Mouse (Mus musculus) forebrain, embryonic 14.5 days (tissue): ENCODE results near the gene Rps10. TPM values are rescaled to one million over a fixed set of nuclear protein-coding genes. Genes with fewer than 3 reads are reported as not detected.

Experiments
- ATAC-seq: fragments of 200-750 bp; cut with Nextera tagmentation; 2 replicates; pipeline ENCODE4 v1.8.0; 2017; ENCODE audit warnings: mild to moderate bottlenecking, moderate library complexity
- DNase-seq: peaks from one replicate; pipeline ENCODE4 v3.0.0-alpha.2; 2015; ENCODE audit warnings: low spot score
- H3K27ac ChIP-seq: fragments of 300-500 bp; sonication (generic); 2 replicates; pipeline ENCODE4 v1.5.1; 2014; ENCODE audit warnings: low read depth, mild to moderate bottlenecking, control low read depth, low read length, moderate library complexity
- H3K27me3 ChIP-seq: fragments of 300-500 bp; sonication (generic); replicated peaks from 2 replicates; pipeline ENCODE4 v1.6.1; 2014; ENCODE audit warnings: low read length, control low read depth, mixed read lengths; ENCODE audit not compliant: control insufficient read depth, insufficient read depth
- H3K36me3 ChIP-seq: fragments of 300-500 bp; sonication (generic); 2 replicates; pipeline ENCODE4 v1.6.1; 2014; ENCODE audit warnings: low read length, control low read depth; ENCODE audit not compliant: control insufficient read depth, insufficient read depth
- H3K4me1 ChIP-seq: fragments of 300-500 bp; sonication (generic); 2 replicates; pipeline ENCODE4 v1.6.1; 2014; ENCODE audit warnings: antibody characterized with exemption, low read length, control low read depth; ENCODE audit not compliant: control insufficient read depth, insufficient read depth
- H3K4me2 ChIP-seq: fragments of 300-500 bp; sonication (generic); 2 replicates; pipeline ENCODE4 v1.6.1; 2014; ENCODE audit warnings: mild to moderate bottlenecking, control low read depth, low read length
- H3K4me3 ChIP-seq: fragments of 300-500 bp; sonication (generic); 2 replicates; pipeline ENCODE4 v1.5.1; 2014; ENCODE audit warnings: low read depth, low read length, control low read depth
- H3K9ac ChIP-seq: fragments of 300-500 bp; sonication (generic); 2 replicates; pipeline ENCODE4 v1.6.1; 2014; ENCODE audit warnings: mild to moderate bottlenecking, low read length, control low read depth, moderate library complexity
- H3K9me3 ChIP-seq: fragments of 300-500 bp; sonication (generic); replicated peaks from 2 replicates; pipeline ENCODE4 v1.6.1; 2016; ENCODE audit warnings: low read length, control low read depth, mixed read lengths; ENCODE audit not compliant: control insufficient read depth
- WGBS: fragments of 180-500 bp; shearing (Covaris S2); extraction: QIAGEN DNeasy Blood & Tissue Kit; methylation state at CpG from one replicate; pipeline ENCODE4 v1.1.7; 2014; 5-methylcytosine and 5-hydroxymethylcytosine counted together
- polyA plus RNA-seq: library from polyadenylated mRNA; unstranded; fragments of >200 nt; fragmentation: Nextera tagmentation; extraction: Ambion mirVana; gene quantifications from 2 replicates; pipeline ENCODE4 v1.2.1, GENCODE M21; 2014

Gene Rps10
- polyA plus RNA-seq, 1 experiment from 2014 or later: 789 TPM

DNA sequence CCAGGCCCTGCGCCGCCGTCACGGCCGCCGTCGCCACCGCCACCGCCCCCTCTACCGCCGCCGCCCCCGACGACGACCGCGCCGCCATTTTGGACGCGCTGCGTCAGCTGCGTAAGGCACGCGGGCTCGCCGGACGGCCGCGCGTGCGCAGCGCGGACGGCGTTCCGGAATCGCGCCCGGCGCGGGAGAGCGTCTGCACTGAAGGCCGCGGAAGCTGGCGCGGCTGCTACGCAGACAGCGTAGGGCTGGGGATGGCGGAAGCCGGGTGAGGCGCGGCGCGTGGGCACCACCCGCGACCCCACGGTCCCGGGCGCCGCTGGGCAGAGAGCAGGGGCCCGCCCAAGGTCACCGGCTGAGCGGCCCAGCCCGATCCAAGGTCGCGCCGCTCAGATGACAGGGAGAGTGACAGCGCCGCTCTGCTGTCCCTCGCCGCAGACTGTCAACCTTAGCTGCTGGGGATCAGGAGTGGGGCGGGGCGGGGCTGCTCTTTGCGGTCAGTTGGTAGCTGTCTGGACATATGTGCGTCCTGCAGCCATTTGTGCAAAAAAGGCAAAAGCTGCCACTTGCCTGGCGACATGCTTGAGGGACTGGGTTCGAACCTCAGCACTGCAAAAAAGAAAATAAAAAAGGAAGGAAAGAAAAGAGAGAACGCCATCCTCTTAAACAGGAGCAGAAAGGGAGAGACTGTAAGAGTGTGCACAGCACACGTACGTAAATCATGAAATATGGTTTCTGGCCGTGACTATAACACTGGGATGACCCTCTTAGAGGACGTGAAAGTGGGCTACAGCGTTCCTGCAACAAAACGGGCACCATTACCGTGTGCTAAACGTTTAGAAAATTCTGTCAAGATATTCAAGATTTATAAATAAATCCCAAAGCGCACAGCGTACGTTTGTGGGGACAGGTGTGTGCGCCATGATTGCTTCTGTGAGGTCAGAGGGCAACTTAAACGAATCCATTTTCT, 12.8 kb downstream of the Rps10 start, which contains the start of gene Nudt3:
Gene Nudt3, minus strand, starts transcription at position 136 of the 967 bp plus-strand sequence.
- peaks cover 12% of the 10 kb centered on the region; the same call in 1 of the 2 replicates for H3K36me3 ChIP-seq
- H3K9me3 ChIP-seq: no peaks in the 10 kb centered on the region
- 10% methylated on average over 81 of the region's 91 CpGs for WGBS
- peak; percentile 96 for DNase-seq
- H3K4me1 ChIP-seq: peaks cover 23% of the 10 kb centered on the region
- peak; percentile 90 for ATAC-seq
- no peaks in the 10 kb centered on the region for H3K27me3 ChIP-seq
- peak within 1 kb of the TSS; percentile 99 for H3K4me3 ChIP-seq
- peak within 1 kb of the TSS; percentile 99 for H3K27ac ChIP-seq
- peak within 1 kb of the TSS; percentile 99 for H3K9ac ChIP-seq
- peak within 1 kb of the TSS; percentile 93 for H3K4me2 ChIP-seq

GRCm38 (mm10) chr17:27622611-27623359, 13.7 kb downstream of the Rps10 start:
- Histone ChIP-seq H3K4me3 (peak overlapping the region; percentile 99), H3K4me1 (peaks cover 23% of the 10 kb centered on the region), H3K27me3 (no peaks in the 10 kb centered on the region), H3K27ac (peak overlapping the region; percentile 99), H3K4me2 (peak overlapping the region; percentile 93), H3K9ac (peak overlapping the region; percentile 99), H3K9me3 (no peaks in the 10 kb centered on the region), H3K36me3 (peaks cover 12% of the 10 kb centered on the region)
- ATAC-seq: peak; percentile 57
- peak; percentile 70 for DNase-seq
- WGBS: under 1% methylated on average over 74 of the region's 80 CpGs

DNA sequence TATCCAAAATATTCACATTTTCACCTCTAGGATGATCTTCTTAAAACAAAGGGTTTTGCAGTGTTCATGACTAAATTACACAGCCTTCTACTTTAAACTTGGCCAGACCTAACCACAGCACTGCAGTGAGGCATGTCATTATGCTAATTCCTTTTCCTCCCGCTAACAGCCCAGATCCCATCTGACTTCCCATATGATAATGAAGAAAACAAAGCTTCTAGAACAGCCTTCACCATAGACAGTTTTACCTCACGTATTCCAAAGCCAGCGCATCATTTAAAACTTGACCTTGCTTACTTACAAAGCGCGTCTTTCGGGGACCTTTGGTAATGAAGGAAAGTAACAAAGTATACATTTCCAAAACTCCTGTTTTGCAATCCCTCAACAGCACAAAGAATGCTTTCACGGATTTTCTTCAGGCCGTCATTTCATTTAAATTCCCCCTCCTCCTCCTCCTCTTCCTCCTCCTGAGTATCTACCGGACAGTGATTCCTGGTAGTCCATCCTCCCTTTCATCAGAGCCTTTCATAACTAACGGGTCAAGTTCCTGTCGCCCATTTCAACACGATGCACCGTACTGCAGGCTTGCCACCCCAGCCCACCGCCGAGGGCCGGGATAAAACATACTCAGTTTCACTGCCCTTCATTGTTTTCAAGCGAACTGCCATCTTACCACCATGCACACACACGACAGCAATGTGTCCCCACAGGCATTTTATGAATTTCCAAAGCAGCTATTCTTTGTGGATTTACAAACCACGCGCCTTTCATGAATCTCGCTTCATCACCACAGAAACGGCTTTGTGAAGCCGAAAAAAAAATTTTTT, 14.6 kb downstream of the Rps10 start:
- peak overlapping the region; percentile 99 for H3K4me3 ChIP-seq
- ATAC-seq (peak; percentile 62), DNase-seq (peak; percentile 80)
- H3K27me3 ChIP-seq: no peaks in the 10 kb centered on the region
- peak overlapping the region; percentile 99 for H3K9ac ChIP-seq
- H3K4me1 ChIP-seq: peaks cover 23% of the 10 kb centered on the region
- H3K36me3 ChIP-seq: peaks cover 14% of the 10 kb centered on the region
- no peaks in the 10 kb centered on the region for H3K9me3 ChIP-seq
- peak overlapping the region; percentile 99 for H3K27ac ChIP-seq
- 1% methylated on average over 23 of the region's 23 CpGs for WGBS
- peak overlapping the region; percentile 93 for H3K4me2 ChIP-seq

DNA sequence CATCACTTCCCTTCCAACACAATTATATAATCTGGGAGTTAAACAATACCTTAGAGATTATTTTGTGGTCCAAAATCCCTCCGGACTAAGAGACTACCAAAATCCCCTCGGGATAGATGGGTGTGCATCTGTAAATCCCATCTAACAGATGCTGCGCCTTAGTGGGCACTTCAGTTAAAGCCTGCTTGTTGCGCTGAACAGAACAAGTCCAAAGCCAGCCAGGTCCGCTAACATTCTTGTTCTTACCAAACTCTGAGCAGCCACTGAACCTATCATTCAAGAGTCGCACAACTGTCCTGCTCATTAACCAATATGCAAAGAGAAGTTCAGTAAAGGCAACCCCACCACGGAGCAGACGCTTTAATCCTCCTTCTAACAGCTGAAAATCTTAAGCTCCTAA, 15.3 kb downstream of the Rps10 start:
- Histone ChIP-seq H3K36me3 (peaks cover 14% of the 10 kb centered on the region), H3K4me2 (peak overlapping the region; percentile 93), H3K9ac (peak overlapping the region; percentile 99), H3K27me3 (no peaks in the 10 kb centered on the region), H3K27ac (0 out of 2 replicates have a peak overlapping the region, but pooled peaks have one; percentile 27), H3K4me1 (peaks cover 21% of the 10 kb centered on the region), H3K4me3 (peak overlapping the region; percentile 99), H3K9me3 (no peaks in the 10 kb centered on the region)
- DNase-seq (peak; percentile 24), ATAC-seq (no peak)
- 33% methylated on average over 8 of the region's 8 CpGs for WGBS

- 84% methylated on average over 7 of the region's 7 CpGs for WGBS
- Histone ChIP-seq H3K9ac (no peak overlapping the region), H3K36me3 (peaks cover 18% of the 10 kb centered on the region), H3K4me2 (no peak overlapping the region), H3K4me1 (peaks cover 12% of the 10 kb centered on the region), H3K27me3 (no peaks in the 10 kb centered on the region), H3K9me3 (no peaks in the 10 kb centered on the region), H3K4me3 (no peak overlapping the region), H3K27ac (no peak overlapping the region)
- DNase-seq: no peak
- ATAC-seq: no peak
Observed at GRCm38 (mm10) chr17:27615388-27615787, 21.1 kb downstream of the Rps10 start.

- WGBS: 61% methylated on average over 4 of the region's 4 CpGs
- H3K4me1 ChIP-seq: peaks cover 4% of the 10 kb centered on the region
- no peaks in the 10 kb centered on the region for H3K27me3 ChIP-seq
- DNase-seq (no peak), ATAC-seq (no peak)
- H3K9me3 ChIP-seq: no peaks in the 10 kb centered on the region
- H3K9ac ChIP-seq: no peak overlapping the region
- H3K4me3 ChIP-seq: no peak overlapping the region
- no peak overlapping the region for H3K27ac ChIP-seq
- H3K4me2 ChIP-seq: no peak overlapping the region
- peaks cover 12% of the 10 kb centered on the region; the same call in 1 of the 2 replicates for H3K36me3 ChIP-seq
Observed at GRCm38 (mm10) chr17:27613016-27613415, 23.5 kb downstream of the Rps10 start.

GRCm38 (mm10) chr17:27611994-27612393, 24.5 kb downstream of the Rps10 start:
- ATAC-seq (no peak), DNase-seq (no peak)
- H3K4me3 ChIP-seq: no peak overlapping the region
- H3K9ac ChIP-seq: no peak overlapping the region
- H3K36me3 ChIP-seq: peaks cover 11% of the 10 kb centered on the region; the same call in 1 of the 2 replicates
- no peaks in the 10 kb centered on the region for H3K27me3 ChIP-seq
- H3K27ac ChIP-seq: no peak overlapping the region
- H3K9me3 ChIP-seq: no peaks in the 10 kb centered on the region
- H3K4me1 ChIP-seq: peaks cover 4% of the 10 kb centered on the region
- WGBS: 90% methylated on average over 5 of the region's 5 CpGs
- no peak overlapping the region for H3K4me2 ChIP-seq

- H3K27ac ChIP-seq: no peak overlapping the region
- H3K4me3 ChIP-seq: no peak overlapping the region
- H3K36me3 ChIP-seq: peaks cover 11% of the 10 kb centered on the region; the same call in 1 of the 2 replicates
- peaks cover 4% of the 10 kb centered on the region for H3K4me1 ChIP-seq
- 75% methylated on average over 3 of the region's 3 CpGs for WGBS
- ATAC-seq: no peak
- H3K9me3 ChIP-seq: no peaks in the 10 kb centered on the region
- H3K9ac ChIP-seq: no peak overlapping the region
- H3K4me2 ChIP-seq: no peak overlapping the region
- no peak for DNase-seq
- no peaks in the 10 kb centered on the region for H3K27me3 ChIP-seq
Observed at GRCm38 (mm10) chr17:27611519-27611884, 25.0 kb downstream of the Rps10 start.
